Mouse (Mus musculus): ENCODE measurements around the gene Pi16. TPM values are rescaled to one million over a fixed set of nuclear protein-coding genes. Genes with fewer than 3 reads are reported as not detected.
"Not testable (repeated sequence)": the region's sequence is repeated elsewhere in the genome, so short reads cannot be mapped to it uniquely, and the experiment has no call there.

Pi16 gene
- polyA plus RNA-seq, 1 experiment from 2014 or later = 0.84 TPM

GRCm38 (mm10) chr17:29347126-29347644 is 29.7 kb downstream of the Pi16 start:
- Histone ChIP-seq H3K36me3 (replicated peaks; ENCODE audit: control insufficient read depth, insufficient read depth) (peaks cover 21% of the 10 kb centered on the region), H3K27me3 (ENCODE audit: control insufficient read depth, insufficient read depth, low read length) (no peaks in the 10 kb centered on the region), H3K27ac (peak overlapping the region; percentile 93), H3K9me3 (ENCODE audit: control insufficient read depth, low read length) (no peaks in the 10 kb centered on the region), H3K4me3 (replicated peaks; ENCODE audit: low read length) (peak overlapping the region; percentile 93), H3K4me2 (replicated peaks) (peak overlapping the region; percentile 68), H3K4me1 (replicated peaks; ENCODE audit: control insufficient read depth, insufficient read depth, low read length) (peaks cover 25% of the 10 kb centered on the region), H3K9ac (peak overlapping the region; percentile 95)
- WGBS = under 1% methylated on average over 45 of the region's 45 CpGs
- ATAC-seq (ENCODE audit: low FRiP score) (peak; percentile 47), DNase-seq (ENCODE audit: low spot score) (no peak)

- peak; percentile 93 for ATAC-seq (ENCODE audit: low FRiP score)
- H3K4me2 ChIP-seq (replicated peaks) = peak within 1 kb of the TSS; percentile 68
- peak within 1 kb of the TSS; percentile 93 for H3K27ac ChIP-seq
- DNase-seq (ENCODE audit: low spot score) = peak; percentile 97
- H3K4me3 ChIP-seq (replicated peaks; ENCODE audit: low read length) = peak within 1 kb of the TSS; percentile 93
- no peaks in the 10 kb centered on the region for H3K27me3 ChIP-seq (ENCODE audit: control insufficient read depth, insufficient read depth, low read length)
- H3K4me1 ChIP-seq (replicated peaks; ENCODE audit: control insufficient read depth, insufficient read depth, low read length) = peaks cover 22% of the 10 kb centered on the region
- peak within 1 kb of the TSS; percentile 95 for H3K9ac ChIP-seq
- H3K9me3 ChIP-seq (ENCODE audit: control insufficient read depth, low read length) = no peaks in the 10 kb centered on the region
- H3K36me3 ChIP-seq (replicated peaks; ENCODE audit: control insufficient read depth, insufficient read depth) = peaks cover 16% of the 10 kb centered on the region
- 1% methylated on average over 44 of the region's 53 CpGs for WGBS
Observed at GRCm38 (mm10) chr17:29347645-29348256, 30.3 kb downstream of the Pi16 start, which contains the start of gene Mtch1. TSS of gene Mtch1 (minus strand) at chr17:29347934.

GRCm38 (mm10) chr17:29348996-29349395 is 31.5 kb downstream of the Pi16 start:
- no peak overlapping the region for H3K9ac ChIP-seq
- H3K4me1 ChIP-seq (replicated peaks; ENCODE audit: control insufficient read depth, insufficient read depth, low read length) = peaks cover 22% of the 10 kb centered on the region
- no peak overlapping the region for H3K4me2 ChIP-seq (replicated peaks)
- H3K36me3 ChIP-seq (replicated peaks; ENCODE audit: control insufficient read depth, insufficient read depth) = peaks cover 3% of the 10 kb centered on the region
- ATAC-seq (ENCODE audit: low FRiP score) = no peak
- no peak overlapping the region for H3K4me3 ChIP-seq (replicated peaks; ENCODE audit: low read length)
- WGBS = 73% methylated on average over 2 of the region's 2 CpGs
- H3K9me3 ChIP-seq (ENCODE audit: control insufficient read depth, low read length) = no peaks in the 10 kb centered on the region
- no peaks in the 10 kb centered on the region for H3K27me3 ChIP-seq (ENCODE audit: control insufficient read depth, insufficient read depth, low read length)
- no peak for DNase-seq (ENCODE audit: low spot score)
- no peak overlapping the region for H3K27ac ChIP-seq

GRCm38 (mm10) chr17:29351056-29351455 is 33.6 kb downstream of the Pi16 start:
- ATAC-seq (ENCODE audit: low FRiP score); H3K36me3 ChIP-seq (replicated peaks; ENCODE audit: control insufficient read depth, insufficient read depth); DNase-seq (ENCODE audit: low spot score); H3K4me3 ChIP-seq (replicated peaks; ENCODE audit: low read length); H3K4me2 ChIP-seq (replicated peaks); H3K27me3 ChIP-seq (ENCODE audit: control insufficient read depth, insufficient read depth, low read length); H3K9me3 ChIP-seq (ENCODE audit: control insufficient read depth, low read length); H3K27ac ChIP-seq; H3K9ac ChIP-seq: not testable (repeated sequence)
- 59% methylated on average over 5 of the region's 5 CpGs for WGBS
- peaks cover 24% of the 10 kb centered on the region for H3K4me1 ChIP-seq (replicated peaks; ENCODE audit: control insufficient read depth, insufficient read depth, low read length)

GRCm38 (mm10) chr17:29355461-29355840 is 38.0 kb downstream of the Pi16 start:
- peak overlapping the region; percentile 73 for H3K4me2 ChIP-seq (replicated peaks)
- peak overlapping the region; percentile 96 for H3K27ac ChIP-seq
- H3K4me1 ChIP-seq (replicated peaks; ENCODE audit: control insufficient read depth, insufficient read depth, low read length) = peaks cover 29% of the 10 kb centered on the region
- peak overlapping the region; percentile 63 for H3K9ac ChIP-seq
- no peaks in the 10 kb centered on the region for H3K36me3 ChIP-seq (replicated peaks; ENCODE audit: control insufficient read depth, insufficient read depth)
- 12% methylated on average over 5 of the region's 5 CpGs for WGBS
- ATAC-seq (ENCODE audit: low FRiP score) (peak; percentile 59; the same call in 1 of the 2 replicates), DNase-seq (ENCODE audit: low spot score) (peak; percentile 45)
- H3K4me3 ChIP-seq (replicated peaks; ENCODE audit: low read length) = no peak overlapping the region
- H3K9me3 ChIP-seq (ENCODE audit: control insufficient read depth, low read length) = no peaks in the 10 kb centered on the region
- no peaks in the 10 kb centered on the region for H3K27me3 ChIP-seq (ENCODE audit: control insufficient read depth, insufficient read depth, low read length)

- H3K27ac ChIP-seq = peak overlapping the region; percentile 96
- no peaks in the 10 kb centered on the region for H3K9me3 ChIP-seq (ENCODE audit: control insufficient read depth, low read length)
- no peaks in the 10 kb centered on the region for H3K36me3 ChIP-seq (replicated peaks; ENCODE audit: control insufficient read depth, insufficient read depth)
- peak overlapping the region; percentile 73 for H3K4me2 ChIP-seq (replicated peaks)
- DNase-seq (ENCODE audit: low spot score) = peak; percentile 53
- H3K9ac ChIP-seq = peak overlapping the region; percentile 63
- ATAC-seq (ENCODE audit: low FRiP score) = peak; percentile 56
- peak overlapping the region; percentile 29 for H3K4me3 ChIP-seq (replicated peaks; ENCODE audit: low read length)
- H3K27me3 ChIP-seq (ENCODE audit: control insufficient read depth, insufficient read depth, low read length) = no peaks in the 10 kb centered on the region
- WGBS = 5% methylated on average over 17 of the region's 17 CpGs
- H3K4me1 ChIP-seq (replicated peaks; ENCODE audit: control insufficient read depth, insufficient read depth, low read length) = peaks cover 29% of the 10 kb centered on the region
Observed at GRCm38 (mm10) chr17:29355841-29356478, 38.5 kb downstream of the Pi16 start.

- DNase-seq (ENCODE audit: low spot score) (peak; percentile 82), ATAC-seq (ENCODE audit: low FRiP score) (peak; percentile 96)
- WGBS = 3% methylated on average over 11 of the region's 11 CpGs
- H3K9me3 ChIP-seq (ENCODE audit: control insufficient read depth, low read length) = no peaks in the 10 kb centered on the region
- peak overlapping the region; percentile 73 for H3K4me2 ChIP-seq (replicated peaks)
- H3K27me3 ChIP-seq (ENCODE audit: control insufficient read depth, insufficient read depth, low read length) = no peaks in the 10 kb centered on the region
- H3K27ac ChIP-seq = peak overlapping the region; percentile 96
- peaks cover 29% of the 10 kb centered on the region for H3K4me1 ChIP-seq (replicated peaks; ENCODE audit: control insufficient read depth, insufficient read depth, low read length)
- no peaks in the 10 kb centered on the region for H3K36me3 ChIP-seq (replicated peaks; ENCODE audit: control insufficient read depth, insufficient read depth)
- H3K4me3 ChIP-seq (replicated peaks; ENCODE audit: low read length) = peak overlapping the region; percentile 29
- H3K9ac ChIP-seq = peak overlapping the region; percentile 63
Observed at GRCm38 (mm10) chr17:29356479-29356856, 39.0 kb downstream of the Pi16 start.

GRCm38 (mm10) chr17:29356882-29357281 is 39.4 kb downstream of the Pi16 start:
- Histone ChIP-seq H3K4me1 (replicated peaks; ENCODE audit: control insufficient read depth, insufficient read depth, low read length) (peaks cover 29% of the 10 kb centered on the region), H3K4me2 (replicated peaks) (peak overlapping the region; percentile 73), H3K36me3 (replicated peaks; ENCODE audit: control insufficient read depth, insufficient read depth) (no peaks in the 10 kb centered on the region), H3K9ac (peak overlapping the region; percentile 63), H3K27me3 (ENCODE audit: control insufficient read depth, insufficient read depth, low read length) (no peaks in the 10 kb centered on the region), H3K27ac (peak overlapping the region; percentile 96), H3K9me3 (ENCODE audit: control insufficient read depth, low read length) (no peaks in the 10 kb centered on the region), H3K4me3 (replicated peaks; ENCODE audit: low read length) (peak overlapping the region; percentile 29)
- DNase-seq (ENCODE audit: low spot score) (no peak), ATAC-seq (ENCODE audit: low FRiP score) (peak; percentile 43)
- WGBS = 2% methylated on average over 9 of the region's 9 CpGs

- 69% methylated on average over 3 of the region's 3 CpGs for WGBS
- no peak overlapping the region for H3K4me3 ChIP-seq (replicated peaks; ENCODE audit: low read length)
- no peak overlapping the region for H3K27ac ChIP-seq
- peaks cover 29% of the 10 kb centered on the region for H3K4me1 ChIP-seq (replicated peaks; ENCODE audit: control insufficient read depth, insufficient read depth, low read length)
- no peak for DNase-seq (ENCODE audit: low spot score)
- no peak for ATAC-seq (ENCODE audit: low FRiP score)
- H3K9ac ChIP-seq = no peak overlapping the region
- no peaks in the 10 kb centered on the region for H3K27me3 ChIP-seq (ENCODE audit: control insufficient read depth, insufficient read depth, low read length)
- H3K4me2 ChIP-seq (replicated peaks) = no peak overlapping the region
- no peaks in the 10 kb centered on the region for H3K9me3 ChIP-seq (ENCODE audit: control insufficient read depth, low read length)
- no peaks in the 10 kb centered on the region for H3K36me3 ChIP-seq (replicated peaks; ENCODE audit: control insufficient read depth, insufficient read depth)
Observed at GRCm38 (mm10) chr17:29358928-29359327, 41.4 kb downstream of the Pi16 start.
